Mouse (Mus musculus): Measurements from ENCODE around the gene Zfp420. TPM values are rescaled to one million over a fixed set of nuclear protein-coding genes. Genes with fewer than 3 reads are reported as not detected.
A peak's percentile ranks its signal among the peaks of the same experiment; 100 is the strongest.

The Zfp420 gene
- polyA plus RNA-seq, 1 experiment, result 0.78 TPM

GRCm38 (mm10) chr7:29905966-29906681, 46.3 kb downstream of the Zfp420 start, which contains the start of gene Zfp27:
Gene Zfp27 (minus strand): TSS chr7:29906572.
- peak within 1 kb of the TSS; percentile 38 for H3K4me3 ChIP-seq (ENCODE audit: insufficient read depth, poor library complexity, severe bottlenecking)
- peak within 1 kb of the TSS; percentile 65 for H3ac ChIP-seq (ENCODE audit: control insufficient read depth, insufficient read length, low read depth)
- H3K36me3 ChIP-seq (ENCODE audit: control insufficient read depth, insufficient read depth), result no peaks in the 10 kb centered on the region
- H3K79me3 ChIP-seq (ENCODE audit: low read depth), result peaks cover 7% of the 10 kb centered on the region
- H3K27me3 ChIP-seq (ENCODE audit: control insufficient read depth, insufficient read depth, insufficient read length), result no peaks in the 10 kb centered on the region
- peaks cover 20% of the 10 kb centered on the region for H3K79me2 ChIP-seq (ENCODE audit: control insufficient read depth, insufficient read depth)
- no peak for TF ChIP-seq MYOD1 (IDR thresholded peaks at IDR 0.05; ENCODE audit: control insufficient read depth, insufficient read length, low read depth)
- TF ChIP-seq MYOG (IDR thresholded peaks at IDR 0.05; ENCODE audit: control insufficient read depth, extremely low read depth, insufficient read length), result no peak
- TF ChIP-seq MAX (IDR thresholded peaks at IDR 0.05), result no peak
- no peak for TF ChIP-seq USF1 (IDR thresholded peaks at IDR 0.05; ENCODE audit: low read depth)
- TF ChIP-seq FOSL1 (IDR thresholded peaks at IDR 0.05; ENCODE audit: insufficient read depth, low read length, poor library complexity, severe bottlenecking), result no peak
- TF ChIP-seq CTCF (IDR thresholded peaks at IDR 0.05; ENCODE audit: control insufficient read depth, insufficient read depth, insufficient read length), result no peak
- TF ChIP-seq CEBPB (IDR thresholded peaks at IDR 0.05; ENCODE audit: low read depth), result no peak

DNA sequence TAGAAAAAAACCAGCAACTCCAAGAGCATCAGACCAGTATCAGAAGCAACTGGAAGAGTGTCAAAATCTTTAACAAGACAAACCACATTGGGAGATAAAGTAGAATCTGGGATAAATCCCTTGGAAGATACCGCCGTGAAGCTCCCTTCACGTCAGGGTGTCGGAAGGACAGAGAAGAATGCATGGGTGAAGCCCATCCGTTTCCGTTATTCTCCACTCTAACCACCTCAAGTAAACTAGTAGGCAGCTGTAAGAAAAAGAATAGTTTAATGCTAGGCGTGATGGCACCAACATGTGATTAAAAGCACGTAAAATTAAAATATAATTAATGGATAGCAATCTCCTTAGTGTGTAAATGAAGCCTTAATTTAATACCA, 46.9 kb downstream of the Zfp420 start:
- Histone ChIP-seq H3K79me2 (ENCODE audit: control insufficient read depth, insufficient read depth) (peaks cover 20% of the 10 kb centered on the region), H3K4me3 (ENCODE audit: insufficient read depth, poor library complexity, severe bottlenecking) (no peak overlapping the region), H3K27me3 (ENCODE audit: control insufficient read depth, insufficient read depth, insufficient read length) (no peaks in the 10 kb centered on the region), H3K36me3 (ENCODE audit: control insufficient read depth, insufficient read depth) (no peaks in the 10 kb centered on the region), H3K79me3 (ENCODE audit: low read depth) (peaks cover 7% of the 10 kb centered on the region), H3ac (ENCODE audit: control insufficient read depth, insufficient read length, low read depth) (no peak overlapping the region)
- TF ChIP-seq MYOD1 (IDR thresholded peaks at IDR 0.05; ENCODE audit: control insufficient read depth, insufficient read length, low read depth) (no peak), CTCF (IDR thresholded peaks at IDR 0.05; ENCODE audit: control insufficient read depth, insufficient read depth, insufficient read length) (no peak), FOSL1 (IDR thresholded peaks at IDR 0.05; ENCODE audit: insufficient read depth, low read length, poor library complexity, severe bottlenecking) (no peak), MYOG (IDR thresholded peaks at IDR 0.05; ENCODE audit: control insufficient read depth, extremely low read depth, insufficient read length) (no peak), CEBPB (IDR thresholded peaks at IDR 0.05; ENCODE audit: low read depth) (no peak), MAX (IDR thresholded peaks at IDR 0.05) (no peak), USF1 (IDR thresholded peaks at IDR 0.05; ENCODE audit: low read depth) (no peak)

DNA sequence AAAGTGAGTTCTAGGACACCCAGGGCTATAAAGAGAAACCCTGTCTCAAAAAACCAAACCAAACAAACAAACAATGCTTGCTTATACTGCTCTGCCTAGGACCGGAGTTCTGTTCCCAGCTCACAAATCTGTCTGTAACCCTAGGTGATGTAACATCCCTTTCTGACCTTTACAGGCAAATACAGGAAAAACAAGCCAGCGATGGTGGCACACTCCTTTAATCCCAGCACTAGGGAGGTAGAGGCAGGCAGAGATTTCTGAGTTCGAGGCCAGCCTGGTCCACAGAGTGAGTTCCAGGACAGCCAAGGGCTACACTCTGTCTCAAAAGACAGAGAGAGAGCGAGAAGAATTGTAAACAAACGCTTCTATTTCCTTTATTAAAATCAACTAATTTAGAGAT, 47.4 kb downstream of the Zfp420 start:
- no peak overlapping the region for H3K4me3 ChIP-seq (ENCODE audit: insufficient read depth, poor library complexity, severe bottlenecking)

DNA sequence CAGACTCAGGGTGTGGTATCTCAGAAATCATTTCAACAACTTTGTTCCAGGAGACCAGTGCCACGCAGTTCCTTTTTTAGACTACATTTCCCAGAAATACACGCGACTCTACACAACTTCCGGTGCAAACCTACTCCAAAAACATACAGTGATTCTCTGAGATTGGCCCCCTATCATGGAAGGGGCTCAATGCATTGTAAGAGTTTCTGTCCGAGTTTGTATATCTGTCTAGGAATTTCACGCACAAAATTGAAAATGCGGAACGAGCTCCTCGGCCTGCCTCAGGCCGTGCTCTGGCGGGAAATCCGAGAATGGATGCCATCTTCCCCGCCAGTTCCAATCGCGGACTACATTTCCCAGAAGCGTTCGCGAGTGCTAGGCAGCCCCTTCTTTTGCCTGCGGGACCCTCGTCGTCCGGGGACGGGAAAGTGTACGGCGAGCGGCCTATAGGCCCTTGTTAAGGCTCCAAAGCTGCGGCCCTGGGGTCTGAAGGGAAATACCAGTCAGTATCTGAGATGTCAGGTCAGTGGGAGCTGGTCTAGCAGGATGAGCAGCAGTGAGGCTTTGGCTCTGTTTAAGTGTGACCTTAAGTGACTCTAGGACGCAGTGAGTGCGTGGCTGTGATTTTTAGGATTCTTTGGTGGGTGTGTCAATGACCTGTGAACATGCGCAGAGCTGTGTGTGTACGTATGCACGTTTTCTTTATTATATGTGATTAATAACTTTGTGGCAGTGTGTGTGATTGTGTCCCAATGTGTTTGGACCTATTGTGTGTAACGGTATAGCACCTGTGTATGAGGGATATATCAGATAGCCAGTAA, 48.6 kb downstream of the Zfp420 start, which contains the start of gene Zfp383:
Zfp383 (plus strand) TSS at position 94 of the 821 bp plus-strand sequence.
- Histone ChIP-seq H3K79me2 (ENCODE audit: control insufficient read depth, insufficient read depth) (peaks cover 20% of the 10 kb centered on the region), H3K79me3 (ENCODE audit: low read depth) (peaks cover 7% of the 10 kb centered on the region), H3K27me3 (ENCODE audit: control insufficient read depth, insufficient read depth, insufficient read length) (no peaks in the 10 kb centered on the region), H3K36me3 (ENCODE audit: control insufficient read depth, insufficient read depth) (peaks cover 6% of the 10 kb centered on the region), H3ac (ENCODE audit: control insufficient read depth, insufficient read length, low read depth) (peak within 1 kb of the TSS; percentile 94), H3K4me3 (ENCODE audit: insufficient read depth, poor library complexity, severe bottlenecking) (peak within 1 kb of the TSS; percentile 39)
- TF ChIP-seq CTCF (IDR thresholded peaks at IDR 0.05; ENCODE audit: control insufficient read depth, insufficient read depth, insufficient read length), result no peak
- no peak for TF ChIP-seq MYOG (IDR thresholded peaks at IDR 0.05; ENCODE audit: control insufficient read depth, extremely low read depth, insufficient read length)
- peak; percentile 52 for TF ChIP-seq MAX (IDR thresholded peaks at IDR 0.05)
- TF ChIP-seq USF1 (IDR thresholded peaks at IDR 0.05; ENCODE audit: low read depth), result no peak
- TF ChIP-seq FOSL1 (IDR thresholded peaks at IDR 0.05; ENCODE audit: insufficient read depth, low read length, poor library complexity, severe bottlenecking), result no peak
- no peak for TF ChIP-seq CEBPB (IDR thresholded peaks at IDR 0.05; ENCODE audit: low read depth)
- no peak for TF ChIP-seq MYOD1 (IDR thresholded peaks at IDR 0.05; ENCODE audit: control insufficient read depth, insufficient read length, low read depth)

More for the DNA sequence above, 47.4 kb downstream of the Zfp420 start:
- H3K79me3 ChIP-seq (ENCODE audit: low read depth), result peaks cover 7% of the 10 kb centered on the region
- H3ac ChIP-seq (ENCODE audit: control insufficient read depth, insufficient read length, low read depth), result no peak overlapping the region
- no peaks in the 10 kb centered on the region for H3K36me3 ChIP-seq (ENCODE audit: control insufficient read depth, insufficient read depth)
- TF ChIP-seq CEBPB (IDR thresholded peaks at IDR 0.05; ENCODE audit: low read depth) (no peak), FOSL1 (IDR thresholded peaks at IDR 0.05; ENCODE audit: insufficient read depth, low read length, poor library complexity, severe bottlenecking) (no peak), MAX (IDR thresholded peaks at IDR 0.05) (no peak), CTCF (IDR thresholded peaks at IDR 0.05; ENCODE audit: control insufficient read depth, insufficient read depth, insufficient read length) (no peak), USF1 (IDR thresholded peaks at IDR 0.05; ENCODE audit: low read depth) (no peak), MYOD1 (IDR thresholded peaks at IDR 0.05; ENCODE audit: control insufficient read depth, insufficient read length, low read depth) (no peak), MYOG (IDR thresholded peaks at IDR 0.05; ENCODE audit: control insufficient read depth, extremely low read depth, insufficient read length) (no peak)
- no peaks in the 10 kb centered on the region for H3K27me3 ChIP-seq (ENCODE audit: control insufficient read depth, insufficient read depth, insufficient read length)
- H3K79me2 ChIP-seq (ENCODE audit: control insufficient read depth, insufficient read depth), result peaks cover 20% of the 10 kb centered on the region

DNA sequence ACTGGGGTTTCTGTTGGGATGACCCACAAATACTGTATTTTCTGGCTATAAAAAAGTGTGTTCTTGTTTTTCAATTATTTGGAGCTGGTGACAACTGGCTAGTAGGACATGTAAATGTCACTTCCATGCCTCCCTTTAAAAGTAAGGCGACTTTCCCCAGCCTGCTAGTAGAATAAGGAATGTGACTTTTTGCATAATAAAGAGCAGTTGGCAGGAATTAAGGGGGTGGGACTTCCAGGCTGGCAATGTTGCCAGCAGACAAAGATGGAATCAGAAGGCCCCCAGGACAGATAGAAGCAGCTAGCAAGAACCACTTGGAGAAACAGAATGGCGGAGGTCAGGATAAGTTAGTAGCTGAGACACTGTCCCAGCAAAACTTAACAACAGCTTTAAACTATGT, 50.5 kb downstream of the Zfp420 start:
- Histone ChIP-seq H3K4me3 (ENCODE audit: insufficient read depth, poor library complexity, severe bottlenecking) (peak overlapping the region; percentile 2), H3K36me3 (ENCODE audit: control insufficient read depth, insufficient read depth) (peaks cover 24% of the 10 kb centered on the region), H3K79me2 (ENCODE audit: control insufficient read depth, insufficient read depth) (peaks cover 20% of the 10 kb centered on the region), H3K79me3 (ENCODE audit: low read depth) (peaks cover 5% of the 10 kb centered on the region), H3ac (ENCODE audit: control insufficient read depth, insufficient read length, low read depth) (no peak overlapping the region), H3K27me3 (ENCODE audit: control insufficient read depth, insufficient read depth, insufficient read length) (no peaks in the 10 kb centered on the region)
- no peak for TF ChIP-seq CTCF (IDR thresholded peaks at IDR 0.05; ENCODE audit: control insufficient read depth, insufficient read depth, insufficient read length)
- no peak for TF ChIP-seq MAX (IDR thresholded peaks at IDR 0.05)
- no peak for TF ChIP-seq FOSL1 (IDR thresholded peaks at IDR 0.05; ENCODE audit: insufficient read depth, low read length, poor library complexity, severe bottlenecking)
- no peak for TF ChIP-seq USF1 (IDR thresholded peaks at IDR 0.05; ENCODE audit: low read depth)
- no peak for TF ChIP-seq MYOD1 (IDR thresholded peaks at IDR 0.05; ENCODE audit: control insufficient read depth, insufficient read length, low read depth)
- no peak for TF ChIP-seq MYOG (IDR thresholded peaks at IDR 0.05; ENCODE audit: control insufficient read depth, extremely low read depth, insufficient read length)
- no peak for TF ChIP-seq CEBPB (IDR thresholded peaks at IDR 0.05; ENCODE audit: low read depth)

All from C2C12 (cell line).